Mouse (Mus musculus): Measurements from ENCODE around the gene Cpne2.

DNA sequence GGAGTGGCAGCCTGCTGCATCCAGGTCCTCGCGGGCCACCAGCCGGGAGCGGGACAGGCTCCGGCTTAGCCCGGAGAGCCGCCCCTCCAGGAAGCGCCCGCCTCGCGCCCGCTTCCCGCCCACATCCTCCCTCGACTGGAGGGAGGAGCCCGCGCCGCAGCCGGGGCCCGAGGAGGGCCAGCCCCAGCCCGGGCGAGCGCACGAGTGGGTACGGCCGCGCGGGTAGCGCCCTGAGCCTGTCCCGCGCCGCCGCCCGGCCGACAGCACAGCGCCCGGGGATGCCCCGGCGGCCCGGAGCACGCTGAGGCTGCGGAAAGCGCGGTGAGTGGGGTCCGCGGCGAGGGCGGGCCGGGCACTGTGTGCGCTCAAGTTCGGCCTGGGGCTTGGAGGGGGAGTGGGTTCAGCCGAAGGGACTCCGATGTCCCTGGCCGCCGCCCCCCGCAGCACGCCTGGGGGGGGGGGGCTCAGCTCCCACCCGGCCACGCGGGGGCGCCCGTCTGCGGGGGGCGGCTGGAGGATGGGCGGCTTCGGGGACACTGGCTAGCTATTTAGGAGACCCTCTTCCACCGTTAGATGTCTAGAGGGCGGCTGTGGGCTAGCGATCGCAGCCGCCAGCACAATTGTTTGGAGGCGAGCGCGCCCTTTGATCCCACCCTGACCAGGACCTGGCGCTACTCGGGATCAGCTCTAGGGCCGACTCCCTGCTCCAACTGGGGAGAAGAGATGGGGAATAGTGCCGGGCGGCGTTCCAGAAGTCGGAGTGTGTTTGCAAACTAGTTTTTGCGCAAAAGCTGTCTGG lies at the start of gene Cpne2:
- peak in 1 of 2 experiments; percentile 58; a peak in 2 of 4 replicates for TF ChIP-seq CTCF (conservative IDR thresholded peaks at IDR 0.05 in 1 of 2, IDR thresholded peaks at IDR 0.05 in 1 of 2; ENCODE audit: low read depth in 2 of 2, low read length in 2 of 2)
- TF ChIP-seq POLR2A (IDR thresholded peaks at IDR 0.05; ENCODE audit: low read depth, low read length), result peak; percentile 57
- TF ChIP-seq ETS1 (conservative IDR thresholded peaks at IDR 0.05; ENCODE audit: low read depth, low read length), result no peak
- TF ChIP-seq POLR2AphosphoS2 (IDR thresholded peaks at IDR 0.05; ENCODE audit: low read depth, low read length), result no peak
- no peak for TF ChIP-seq MAX (IDR thresholded peaks at IDR 0.05; ENCODE audit: low read length)
- no peak for TF ChIP-seq MEF2A (IDR thresholded peaks at IDR 0.05; ENCODE audit: borderline replicate concordance, low read depth, low read length)
- TF ChIP-seq NELFE (IDR thresholded peaks at IDR 0.05; ENCODE audit: low read depth, low read length), result peak; percentile 36
- no peak for TF ChIP-seq RCOR1 (conservative IDR thresholded peaks at IDR 0.05; ENCODE audit: low read depth, low read length)
- TF ChIP-seq JUND (conservative IDR thresholded peaks at IDR 0.05; ENCODE audit: low read depth, low read length), result no peak
- no peak for TF ChIP-seq KAT2A (IDR thresholded peaks at IDR 0.05; ENCODE audit: insufficient replicate concordance, low read length)
- TF ChIP-seq EP300 (IDR thresholded peaks at IDR 0.05; ENCODE audit: low read length), result no peak
- TF ChIP-seq CHD2 (IDR thresholded peaks at IDR 0.05; ENCODE audit: low read length), result no peak
